Mouse (Mus musculus): ENCODE data around the gene Lamp5. TPM values are rescaled to one million over a fixed set of nuclear protein-coding genes. Genes with fewer than 3 reads are reported as not detected.
A peak's percentile ranks its signal among the peaks of the same experiment; 100 is the strongest.

The Lamp5 gene
- 10 to 100 TPM; 15.2 to 19.0 TPM for total RNA-seq (2021)
- long read RNA-seq, transcript Lamp5-201 (6 exons, 1,955 nt), result major isoform, 8 of 14 reads
- long read RNA-seq, partial matches to known transcripts, result 2 of 14 reads
- long read RNA-seq, other reads (novel, unspliced or antisense), result 2 of 14 reads

- DNase-seq (ENCODE audit: low spot score in 2 of 2), result peak in 1 of 2 experiments; percentile 21
Measured at GRCm38 (mm10) chr2:136051688-136052289, at the start of gene Lamp5. Gene Lamp5 (plus strand): TSS chr2:136052239.

GRCm38 (mm10) chr2:136003836-136004235 lies 48.2 kb upstream of the Lamp5 start:
- no peak for DNase-seq (ENCODE audit: low spot score in 2 of 2)

- no peak for DNase-seq (ENCODE audit: low spot score in 2 of 2)
Measured at GRCm38 (mm10) chr2:136006280-136006679, 45.8 kb upstream of the Lamp5 start.

GRCm38 (mm10) chr2:136012759-136013158 lies 39.3 kb upstream of the Lamp5 start:
- no peak for DNase-seq (ENCODE audit: low spot score in 2 of 2)

GRCm38 (mm10) chr2:136048464-136048863 lies 3.6 kb upstream of the Lamp5 start:
- DNase-seq (ENCODE audit: low spot score in 2 of 2), result no peak

- peak; percentile 59 to 66 for DNase-seq (ENCODE audit: low spot score in 2 of 2)
Measured at GRCm38 (mm10) chr2:136050793-136051615, 1.0 kb upstream of the Lamp5 start.

GRCm38 (mm10) chr2:136057861-136058331 lies 5.9 kb downstream of the Lamp5 start:
- DNase-seq (ENCODE audit: low spot score in 2 of 2), result peak; percentile 21 to 49

- DNase-seq (ENCODE audit: low spot score in 2 of 2), result no peak
Measured at GRCm38 (mm10) chr2:136058398-136058797, 6.4 kb downstream of the Lamp5 start.

- peak in 1 of 2 experiments; percentile 23 for DNase-seq (ENCODE audit: low spot score in 2 of 2)
Measured at GRCm38 (mm10) chr2:136059029-136059669, 7.1 kb downstream of the Lamp5 start.

GRCm38 (mm10) chr2:136064356-136064755 lies 12.3 kb downstream of the Lamp5 start:
- no peak for DNase-seq (ENCODE audit: low spot score in 2 of 2)

- no peak for DNase-seq (ENCODE audit: low spot score in 2 of 2)
Measured at GRCm38 (mm10) chr2:136095978-136096377, 43.9 kb downstream of the Lamp5 start.

- no peak for DNase-seq (ENCODE audit: low spot score in 2 of 2)
Measured at GRCm38 (mm10) chr2:136097143-136097542, 45.1 kb downstream of the Lamp5 start.

- DNase-seq (ENCODE audit: low spot score in 2 of 2), result peak in 1 of 2 experiments; percentile 21
Measured at GRCm38 (mm10) chr2:136107597-136107996, 55.6 kb downstream of the Lamp5 start.

- DNase-seq (ENCODE audit: low spot score in 2 of 2), result peak; percentile 22 to 38
Measured at GRCm38 (mm10) chr2:136108124-136109037, 56.3 kb downstream of the Lamp5 start.

GRCm38 (mm10) chr2:136109038-136109363 lies 57.0 kb downstream of the Lamp5 start:
- DNase-seq (ENCODE audit: low spot score in 2 of 2), result peak in 1 of 2 experiments; percentile 24

GRCm38 (mm10) chr2:136113374-136113773 lies 61.3 kb downstream of the Lamp5 start:
- DNase-seq (ENCODE audit: low spot score in 2 of 2), result no peak

GRCm38 (mm10) chr2:136118006-136118405 lies 66.0 kb downstream of the Lamp5 start:
- no peak for DNase-seq (ENCODE audit: low spot score in 2 of 2)
